Mouse (Mus musculus) spleen, adult 2 months (tissue): ENCODE results near the gene Nectin2.

Source experiments
- CTCF ChIP-seq: fragments of 200-500 bp; IDR thresholded peaks from 2 replicates; pipeline ENCODE4 v1.5.1; 2011; ENCODE audit warnings: mild to moderate bottlenecking, inconsistent platforms; ENCODE audit not compliant: insufficient read depth, insufficient read length, insufficient replicate concordance; ENCODE audit errors: extremely low read depth
- POLR2A ChIP-seq: fragments of 200-500 bp; IDR thresholded peaks from 2 replicates; pipeline ENCODE4 v1.6.1; 2011; ENCODE audit warnings: low read depth, low read length, inconsistent platforms

DNA sequence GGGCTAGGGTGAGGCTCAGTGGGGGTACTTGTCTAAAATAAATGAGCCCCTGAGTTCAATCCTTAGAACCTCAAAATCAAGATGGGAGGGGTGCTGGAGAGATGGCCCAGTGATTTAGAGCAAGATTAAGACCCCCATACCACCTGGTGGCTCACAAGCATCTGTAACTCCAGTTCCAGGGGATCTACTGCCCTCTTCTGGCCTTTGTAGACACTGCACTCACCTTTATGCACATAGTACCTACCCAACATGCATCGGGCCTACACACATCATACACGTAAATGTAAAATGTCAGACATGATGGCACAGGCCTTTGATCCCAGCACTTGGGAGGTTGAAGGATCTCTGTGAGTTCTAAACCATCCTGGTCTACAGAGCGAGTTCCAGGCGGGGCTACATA lies 32.4 kb upstream of the Nectin2 start:
- TF ChIP-seq CTCF (no peak), POLR2A (no peak)
